Mouse (Mus musculus) midbrain, embryonic 16.5 days (tissue): ENCODE results near the gene Mansc4. TPM values are rescaled to one million over a fixed set of nuclear protein-coding genes. Genes with fewer than 3 reads are reported as not detected.

ENCODE experiments used
- ATAC-seq: fragments of 200-750 bp; cut with Nextera tagmentation; 2 replicates; pipeline ENCODE4 v1.8.0; 2017; ENCODE audit warnings: moderate TSS enrichment
- H3K27ac ChIP-seq: fragments of 300-500 bp; sonication (generic); 2 replicates; pipeline ENCODE4 v1.5.1; 2014; ENCODE audit warnings: mild to moderate bottlenecking, low read length, mixed read lengths
- H3K27me3 ChIP-seq: fragments of 300-500 bp; sonication (generic); 2 replicates; pipeline ENCODE4 v1.6.1; 2014; ENCODE audit warnings: low read depth, low read length, mixed read lengths; ENCODE audit not compliant: control insufficient read depth, insufficient read depth
- H3K36me3 ChIP-seq: fragments of 300-500 bp; sonication (generic); 2 replicates; pipeline ENCODE4 v1.6.1; 2014; ENCODE audit warnings: mild to moderate bottlenecking, low read length, moderate library complexity, mixed read lengths; ENCODE audit not compliant: control insufficient read depth, insufficient read depth
- H3K4me1 ChIP-seq: fragments of 300-500 bp; sonication (generic); 2 replicates; pipeline ENCODE4 v1.6.1; 2014; ENCODE audit warnings: mild to moderate bottlenecking, low read length, mixed read lengths; ENCODE audit not compliant: control insufficient read depth, insufficient read depth
- H3K4me2 ChIP-seq: fragments of 300-500 bp; sonication (generic); 2 replicates; pipeline ENCODE4 v1.6.1; 2014; ENCODE audit warnings: mild to moderate bottlenecking, low read length, mixed read lengths
- H3K4me3 ChIP-seq: fragments of 300-500 bp; sonication (generic); 2 replicates; pipeline ENCODE4 v1.5.1; 2014; ENCODE audit warnings: low read depth, mild to moderate bottlenecking, low read length, moderate library complexity, mixed read lengths
- H3K9ac ChIP-seq: fragments of 300-500 bp; sonication (generic); 2 replicates; pipeline ENCODE4 v1.6.1; 2014; ENCODE audit warnings: low read depth, low read length, mixed read lengths
- H3K9me3 ChIP-seq: fragments of 300-500 bp; sonication (generic); replicated peaks from 2 replicates; pipeline ENCODE4 v1.6.1; 2014; ENCODE audit warnings: mild to moderate bottlenecking, low read length, mixed read lengths; ENCODE audit not compliant: control insufficient read depth, poor library complexity, severe bottlenecking
- WGBS: fragments of 180-500 bp; shearing (Covaris S2); extraction: QIAGEN DNeasy Blood & Tissue Kit; methylation state at CpG from one replicate; pipeline ENCODE4 v1.1.7; 2014; 5-methylcytosine and 5-hydroxymethylcytosine counted together
- polyA plus RNA-seq: library from polyadenylated mRNA; unstranded; fragments of >200 nt; fragmentation: Nextera tagmentation; extraction: Ambion mirVana; gene quantifications from 2 replicates; pipeline ENCODE4 v1.2.1, GENCODE M21; 2015

Mansc4 gene
- polyA plus RNA-seq, 1 experiment from 2014 or later: 0.75 TPM

DNA sequence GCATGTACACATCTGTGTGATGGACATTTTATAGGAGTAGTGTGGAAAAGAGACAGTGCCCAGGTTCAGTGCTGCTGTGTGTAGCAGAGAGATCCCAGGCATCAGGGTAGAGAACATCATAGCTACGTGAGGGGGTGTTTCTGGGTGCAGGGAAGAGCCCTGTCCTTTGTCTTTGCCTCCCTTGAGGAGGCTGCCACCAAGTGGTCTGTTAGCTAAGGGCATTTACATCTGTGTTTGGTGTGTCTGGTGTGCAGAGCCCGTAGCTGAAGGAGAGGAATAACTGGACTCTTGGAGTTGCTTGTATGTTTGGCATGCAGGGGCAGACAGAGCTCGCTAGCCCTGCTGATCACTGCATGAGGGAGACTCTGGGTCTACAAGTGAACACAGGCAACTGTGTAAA is 15.5 kb upstream of the Mansc4 start:
- Histone ChIP-seq H3K9ac (no peak overlapping the region), H3K4me1 (0 out of 2 replicates have a peak, but pooled peaks cover 2% of the 10 kb centered on the region), H3K36me3 (peaks cover 12% of the 10 kb centered on the region), H3K4me2 (no peak overlapping the region), H3K9me3 (no peaks in the 10 kb centered on the region), H3K27me3 (no peaks in the 10 kb centered on the region), H3K4me3 (no peak overlapping the region), H3K27ac (no peak overlapping the region)
- WGBS: 87% methylated on average over 3 of the region's 3 CpGs
- no peak for ATAC-seq

DNA sequence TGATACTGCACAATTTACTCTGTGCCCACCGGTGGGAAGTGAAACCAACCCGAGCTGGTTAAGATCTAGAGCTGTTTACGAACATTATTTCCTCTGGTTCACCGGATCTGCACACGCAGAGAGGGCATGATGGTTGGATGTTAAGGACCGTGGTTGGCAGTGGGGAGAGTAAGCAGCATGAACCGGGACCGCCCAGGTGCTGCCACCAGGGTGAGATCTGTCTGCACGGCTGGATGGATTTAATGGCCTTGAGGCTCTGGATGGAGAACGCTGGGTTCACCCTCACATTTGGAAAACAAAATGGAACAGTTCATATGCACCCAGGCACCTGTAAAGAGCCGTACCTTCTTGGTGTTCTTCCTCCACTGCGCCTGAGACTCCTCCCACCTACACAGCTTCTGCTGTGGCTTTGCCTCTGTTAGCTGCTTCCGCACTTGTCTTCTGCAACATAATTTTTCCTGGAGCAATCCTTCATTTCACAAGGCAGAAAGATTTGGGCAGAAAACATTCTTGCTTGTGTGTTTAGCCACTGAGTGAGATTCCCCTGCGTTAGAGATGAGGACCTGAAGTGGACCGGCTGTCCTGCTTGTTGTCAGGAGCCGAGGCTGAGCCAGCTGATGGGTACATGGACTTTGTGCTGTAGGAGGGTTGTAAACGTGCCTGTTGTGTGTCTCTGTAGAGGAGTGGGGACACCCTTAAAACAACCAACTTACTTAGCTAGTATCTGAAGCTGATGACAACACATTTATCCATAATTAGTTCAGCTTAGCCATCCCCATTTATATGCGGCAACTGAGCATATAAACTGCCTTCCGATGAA is 12.8 kb upstream of the Mansc4 start:
- H3K36me3 ChIP-seq: peaks cover 11% of the 10 kb centered on the region
- H3K27ac ChIP-seq: no peak overlapping the region
- 83% methylated on average over 19 of the region's 19 CpGs for WGBS
- H3K27me3 ChIP-seq: no peaks in the 10 kb centered on the region
- no peaks in the 10 kb centered on the region for H3K9me3 ChIP-seq
- no peak overlapping the region for H3K4me2 ChIP-seq
- ATAC-seq: no peak
- H3K4me1 ChIP-seq: peaks cover 6% of the 10 kb centered on the region
- no peak overlapping the region for H3K4me3 ChIP-seq
- H3K9ac ChIP-seq: no peak overlapping the region

GRCm38 (mm10) chr6:147097346-147097929 is 10.6 kb upstream of the Mansc4 start:
- Histone ChIP-seq H3K27ac (no peak overlapping the region), H3K4me2 (no peak overlapping the region), H3K36me3 (peaks cover 3% of the 10 kb centered on the region), H3K4me1 (peaks cover 22% of the 10 kb centered on the region), H3K27me3 (no peaks in the 10 kb centered on the region), H3K4me3 (no peak overlapping the region), H3K9ac (no peak overlapping the region), H3K9me3 (no peaks in the 10 kb centered on the region)
- ATAC-seq: no peak
- 64% methylated on average over 8 of the region's 8 CpGs for whole genome bisulfite sequencing

DNA sequence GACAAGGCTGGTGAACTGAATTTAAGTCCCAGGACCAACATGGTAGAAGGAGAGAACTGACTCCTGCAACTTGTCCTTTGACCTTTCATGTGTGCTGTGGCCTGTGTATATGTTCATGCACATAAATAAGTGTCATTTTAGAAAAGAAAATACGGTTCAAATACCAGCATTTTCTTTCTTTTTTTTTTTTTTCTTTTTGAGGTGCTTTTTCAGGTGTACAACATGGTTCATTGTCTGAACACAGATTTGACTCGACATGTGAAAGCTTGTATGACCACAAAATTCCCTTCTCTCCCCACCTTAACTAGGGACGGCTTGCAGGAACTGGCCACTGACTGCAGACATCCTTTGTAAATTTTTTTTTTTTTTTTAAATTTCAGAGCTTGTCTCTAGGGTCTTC is 10.1 kb upstream of the Mansc4 start:
- Histone ChIP-seq H3K9ac (no peak overlapping the region), H3K4me3 (no peak overlapping the region), H3K27ac (no peak overlapping the region), H3K4me2 (no peak overlapping the region), H3K36me3 (peaks cover 2% of the 10 kb centered on the region), H3K9me3 (no peaks in the 10 kb centered on the region), H3K4me1 (peaks cover 22% of the 10 kb centered on the region), H3K27me3 (no peaks in the 10 kb centered on the region)
- WGBS: 85% methylated on average over 3 of the region's 3 CpGs
- ATAC-seq: no peak

DNA sequence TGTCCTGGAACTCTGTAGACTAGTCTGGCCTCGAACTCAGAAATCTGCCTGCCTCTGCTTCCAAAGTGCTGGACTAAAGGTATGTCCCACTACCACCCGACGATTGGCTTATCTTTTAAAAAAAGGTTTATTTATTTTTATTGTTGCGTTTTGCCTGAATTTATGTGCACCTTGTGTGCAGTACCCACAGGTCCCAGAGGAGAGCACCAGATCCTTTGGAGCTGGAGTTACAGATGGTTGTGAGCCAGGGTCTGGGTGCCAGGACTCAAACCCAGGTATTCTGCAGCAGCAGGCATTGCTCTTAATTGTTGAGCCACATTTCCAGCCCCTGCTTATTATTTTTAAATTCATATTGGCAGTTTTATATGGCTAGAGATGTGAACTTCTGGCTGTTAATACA is 9.3 kb upstream of the Mansc4 start:
- no peak for ATAC-seq
- Histone ChIP-seq H3K36me3 (peaks cover 2% of the 10 kb centered on the region; the same call in 1 of the 2 replicates), H3K4me1 (peaks cover 22% of the 10 kb centered on the region), H3K9me3 (no peaks in the 10 kb centered on the region), H3K27me3 (no peaks in the 10 kb centered on the region), H3K4me3 (no peak overlapping the region), H3K4me2 (no peak overlapping the region), H3K9ac (no peak overlapping the region), H3K27ac (no peak overlapping the region)
- 96% methylated on average over 4 of the region's 4 CpGs for WGBS

GRCm38 (mm10) chr6:147094771-147095170 is 7.9 kb upstream of the Mansc4 start:
- no peak for ATAC-seq
- Histone ChIP-seq H3K4me3 (no peak overlapping the region), H3K9me3 (no peaks in the 10 kb centered on the region), H3K27me3 (no peaks in the 10 kb centered on the region), H3K36me3 (peaks cover 2% of the 10 kb centered on the region; the same call in 1 of the 2 replicates), H3K27ac (no peak overlapping the region), H3K9ac (no peak overlapping the region), H3K4me2 (peak overlapping the region; percentile 21), H3K4me1 (peaks cover 29% of the 10 kb centered on the region)
- WGBS: 88% methylated on average over 7 of the region's 7 CpGs

GRCm38 (mm10) chr6:147092136-147092535 is 5.3 kb upstream of the Mansc4 start:
- H3K4me2 ChIP-seq: peak overlapping the region; percentile 82
- ATAC-seq: peak; percentile 41
- H3K27me3 ChIP-seq: no peaks in the 10 kb centered on the region
- peak overlapping the region; percentile 91 for H3K9ac ChIP-seq
- H3K4me3 ChIP-seq: peak overlapping the region; percentile 65
- peaks cover 27% of the 10 kb centered on the region for H3K4me1 ChIP-seq
- peak overlapping the region; percentile 91 for H3K27ac ChIP-seq
- no peaks in the 10 kb centered on the region for H3K9me3 ChIP-seq
- whole genome bisulfite sequencing: 1% methylated on average over 15 of the region's 15 CpGs
- peaks cover 2% of the 10 kb centered on the region; the same call in 1 of the 2 replicates for H3K36me3 ChIP-seq

- Histone ChIP-seq H3K9ac (peak within 1 kb of the TSS; percentile 91), H3K4me2 (peak within 1 kb of the TSS; percentile 82), H3K36me3 (peaks cover 2% of the 10 kb centered on the region; the same call in 1 of the 2 replicates), H3K4me1 (peaks cover 32% of the 10 kb centered on the region), H3K27ac (peak within 1 kb of the TSS; percentile 91), H3K27me3 (no peaks in the 10 kb centered on the region), H3K4me3 (peak within 1 kb of the TSS; percentile 65), H3K9me3 (no peaks in the 10 kb centered on the region)
- ATAC-seq: peak; percentile 92
- WGBS: under 1% methylated on average over 97 of the region's 99 CpGs
Observed at GRCm38 (mm10) chr6:147091136-147092120, 4.6 kb upstream of the Mansc4 start, which contains the start of gene Klhl42. TSS of gene Klhl42 (plus strand) at chr6:147091379.
